Mouse (Mus musculus) forebrain, embryonic 11.5 days (tissue): ENCODE measurements around the gene Fam240a. TPM values are rescaled to one million over a fixed set of nuclear protein-coding genes. Genes with fewer than 3 reads are reported as not detected.
A peak's percentile ranks its signal among the peaks of the same experiment; 100 is the strongest.

Source experiments
- ATAC-seq: fragments of 200-750 bp; cut with Nextera tagmentation; replicated peaks from 2 replicates; pipeline ENCODE4 v1.8.0; 2017; ENCODE audit warnings: moderate TSS enrichment; ENCODE audit not compliant: low FRiP score
- DNase-seq: peaks from one replicate; pipeline ENCODE4 v3.0.0-alpha.2; 2017; ENCODE audit warnings: low spot score
- H3K27ac ChIP-seq: fragments of 300-500 bp; sonication (generic); 2 replicates; pipeline ENCODE4 v1.5.1; 2014; ENCODE audit warnings: low read depth, low read length
- H3K27me3 ChIP-seq: fragments of 300-500 bp; sonication (generic); 2 replicates; pipeline ENCODE4 v1.6.1; 2014; ENCODE audit warnings: mild to moderate bottlenecking, low read length, mixed read lengths; ENCODE audit not compliant: control insufficient read depth, insufficient read depth
- H3K36me3 ChIP-seq: fragments of 300-500 bp; sonication (generic); 2 replicates; pipeline ENCODE4 v1.6.1; 2014; ENCODE audit warnings: mild to moderate bottlenecking, low read length, moderate library complexity, mixed read lengths; ENCODE audit not compliant: control insufficient read depth, insufficient read depth
- H3K4me1 ChIP-seq: fragments of 300-500 bp; sonication (generic); replicated peaks from 2 replicates; pipeline ENCODE4 v1.6.1; 2014; ENCODE audit warnings: low read length, mixed read lengths; ENCODE audit not compliant: control insufficient read depth, insufficient read depth
- H3K4me2 ChIP-seq: fragments of 300-500 bp; sonication (generic); 2 replicates; pipeline ENCODE4 v1.6.1; 2014; ENCODE audit warnings: low read depth, mild to moderate bottlenecking, low read length, moderate library complexity, mixed read lengths; ENCODE audit not compliant: severe bottlenecking
- H3K4me3 ChIP-seq: fragments of 300-500 bp; sonication (generic); 2 replicates; pipeline ENCODE4 v1.5.1; 2014; ENCODE audit warnings: low read depth, low read length
- H3K9ac ChIP-seq: fragments of 300-500 bp; sonication (generic); 2 replicates; pipeline ENCODE4 v1.6.1; 2014; ENCODE audit warnings: low read length
- H3K9me3 ChIP-seq: fragments of 300-500 bp; sonication (generic); 2 replicates; pipeline ENCODE4 v1.6.1; 2016; ENCODE audit warnings: low read length, mixed read lengths; ENCODE audit not compliant: control insufficient read depth
- WGBS: fragments of 180-500 bp; shearing (Covaris S2); extraction: QIAGEN DNeasy Blood & Tissue Kit; methylation state at CpG from one replicate; pipeline ENCODE4 v1.1.7; 2014; 5-methylcytosine and 5-hydroxymethylcytosine counted together
- polyA plus RNA-seq: library from polyadenylated mRNA; unstranded; fragments of >200 nt; fragmentation: Nextera tagmentation; extraction: Ambion mirVana; gene quantifications from 2 replicates; pipeline ENCODE4 v1.2.1, GENCODE M21; 2014

Gene Fam240a
- polyA plus RNA-seq, 1 experiment from 2014 or later = not detected

- Histone ChIP-seq H3K27me3 (peaks cover 30% of the 10 kb centered on the region), H3K36me3 (no peaks in the 10 kb centered on the region), H3K9me3 (no peaks in the 10 kb centered on the region), H3K4me1 (peaks cover 12% of the 10 kb centered on the region), H3K9ac (no peak overlapping the region), H3K4me2 (no peak overlapping the region), H3K27ac (peak overlapping the region; percentile 41; the same call in 1 of the 2 replicates), H3K4me3 (no peak overlapping the region)
- 0 out of 2 replicates have a peak, but pooled peaks have one; percentile 13 for ATAC-seq
- 19% methylated on average over 6 of the region's 6 CpGs for WGBS
- DNase-seq = no peak
These were observed 31.2 kb upstream of the Fam240a start for GRCm38 (mm10) chr9:110947900-110948299.

- H3K9ac ChIP-seq = no peak overlapping the region; the same call in 1 of the 2 replicates
- 0 out of 2 replicates have a peak overlapping the region, but pooled peaks have one; percentile 41 for H3K27ac ChIP-seq
- peak overlapping the region; percentile 34 for H3K4me2 ChIP-seq
- no peak overlapping the region for H3K4me3 ChIP-seq
- no peaks in the 10 kb centered on the region for H3K9me3 ChIP-seq
- peaks cover 12% of the 10 kb centered on the region for H3K4me1 ChIP-seq
- ATAC-seq (peak; percentile 64), DNase-seq (peak; percentile 70)
- no peaks in the 10 kb centered on the region for H3K36me3 ChIP-seq
- H3K27me3 ChIP-seq = peaks cover 26% of the 10 kb centered on the region
- WGBS = 2% methylated on average over 6 of the region's 6 CpGs
These were observed 30.6 kb upstream of the Fam240a start for GRCm38 (mm10) chr9:110947261-110947661.

- H3K9me3 ChIP-seq = no peaks in the 10 kb centered on the region
- no peak overlapping the region; the same call in 1 of the 2 replicates for H3K9ac ChIP-seq
- H3K4me3 ChIP-seq = no peak overlapping the region
- H3K4me1 ChIP-seq = peaks cover 12% of the 10 kb centered on the region
- no peaks in the 10 kb centered on the region for H3K36me3 ChIP-seq
- WGBS = 3% methylated on average over 20 of the region's 20 CpGs
- H3K27me3 ChIP-seq = peaks cover 24% of the 10 kb centered on the region
- DNase-seq = peak; percentile 64
- peak; percentile 51; the same call in 1 of the 2 replicates for ATAC-seq
- no peak overlapping the region for H3K27ac ChIP-seq
- H3K4me2 ChIP-seq = peak overlapping the region; percentile 34
These were observed 29.9 kb upstream of the Fam240a start for GRCm38 (mm10) chr9:110946548-110947044.

GRCm38 (mm10) chr9:110945926-110946325 is 29.3 kb upstream of the Fam240a start, which contains the start of gene Tdgf1:
Tdgf1 (minus strand) TSS chr9:110946158.
- H3K9me3 ChIP-seq = no peaks in the 10 kb centered on the region
- ATAC-seq (no peak), DNase-seq (no peak)
- no peak within 1 kb of the TSS; the same call in 1 of the 2 replicates for H3K9ac ChIP-seq
- H3K27me3 ChIP-seq = peaks cover 24% of the 10 kb centered on the region
- H3K36me3 ChIP-seq = no peaks in the 10 kb centered on the region
- no peak within 1 kb of the TSS for H3K4me3 ChIP-seq
- H3K4me2 ChIP-seq = peak within 1 kb of the TSS; percentile 34
- 7% methylated on average over 11 of the region's 11 CpGs for WGBS
- H3K27ac ChIP-seq = no peak within 1 kb of the TSS
- peaks cover 12% of the 10 kb centered on the region for H3K4me1 ChIP-seq

GRCm38 (mm10) chr9:110945343-110945742 is 28.7 kb upstream of the Fam240a start:
- Histone ChIP-seq H3K9me3 (no peaks in the 10 kb centered on the region), H3K27me3 (peaks cover 24% of the 10 kb centered on the region), H3K4me3 (no peak overlapping the region), H3K9ac (no peak overlapping the region), H3K4me2 (no peak overlapping the region), H3K4me1 (peaks cover 12% of the 10 kb centered on the region), H3K36me3 (no peaks in the 10 kb centered on the region), H3K27ac (no peak overlapping the region)
- DNase-seq (no peak), ATAC-seq (no peak)
- WGBS = 26% methylated on average over 18 of the region's 18 CpGs

GRCm38 (mm10) chr9:110944265-110944664 is 27.6 kb upstream of the Fam240a start:
- Histone ChIP-seq H3K9me3 (no peaks in the 10 kb centered on the region), H3K27me3 (peaks cover 24% of the 10 kb centered on the region), H3K4me2 (no peak overlapping the region), H3K4me1 (peaks cover 12% of the 10 kb centered on the region), H3K36me3 (no peaks in the 10 kb centered on the region), H3K4me3 (no peak overlapping the region), H3K27ac (no peak overlapping the region), H3K9ac (no peak overlapping the region)
- 34% methylated on average over 13 of the region's 13 CpGs for WGBS
- DNase-seq (no peak), ATAC-seq (no peak)

- Histone ChIP-seq H3K36me3 (no peaks in the 10 kb centered on the region), H3K27ac (no peak overlapping the region), H3K9me3 (no peaks in the 10 kb centered on the region), H3K4me1 (no peaks in the 10 kb centered on the region), H3K9ac (no peak overlapping the region), H3K27me3 (no peaks in the 10 kb centered on the region; the same call in 1 of the 2 replicates), H3K4me3 (no peak overlapping the region), H3K4me2 (no peak overlapping the region)
- no peak for DNase-seq
- ATAC-seq = no peak
- WGBS = 76% methylated on average over 12 of the region's 12 CpGs
These were observed 21.1 kb upstream of the Fam240a start for GRCm38 (mm10) chr9:110937506-110938490.

- Histone ChIP-seq H3K27ac (no peak overlapping the region), H3K4me2 (no peak overlapping the region), H3K9ac (no peak overlapping the region), H3K4me1 (no peaks in the 10 kb centered on the region), H3K4me3 (no peak overlapping the region), H3K9me3 (no peaks in the 10 kb centered on the region), H3K36me3 (no peaks in the 10 kb centered on the region), H3K27me3 (no peaks in the 10 kb centered on the region)
- ATAC-seq = no peak
- 88% methylated on average over 7 of the region's 7 CpGs for WGBS
- DNase-seq = no peak
These were observed 19.3 kb upstream of the Fam240a start for GRCm38 (mm10) chr9:110935941-110936340.
